ENCODE assay signal across 13 mouse cellular contexts in the genomic region with DNA sequence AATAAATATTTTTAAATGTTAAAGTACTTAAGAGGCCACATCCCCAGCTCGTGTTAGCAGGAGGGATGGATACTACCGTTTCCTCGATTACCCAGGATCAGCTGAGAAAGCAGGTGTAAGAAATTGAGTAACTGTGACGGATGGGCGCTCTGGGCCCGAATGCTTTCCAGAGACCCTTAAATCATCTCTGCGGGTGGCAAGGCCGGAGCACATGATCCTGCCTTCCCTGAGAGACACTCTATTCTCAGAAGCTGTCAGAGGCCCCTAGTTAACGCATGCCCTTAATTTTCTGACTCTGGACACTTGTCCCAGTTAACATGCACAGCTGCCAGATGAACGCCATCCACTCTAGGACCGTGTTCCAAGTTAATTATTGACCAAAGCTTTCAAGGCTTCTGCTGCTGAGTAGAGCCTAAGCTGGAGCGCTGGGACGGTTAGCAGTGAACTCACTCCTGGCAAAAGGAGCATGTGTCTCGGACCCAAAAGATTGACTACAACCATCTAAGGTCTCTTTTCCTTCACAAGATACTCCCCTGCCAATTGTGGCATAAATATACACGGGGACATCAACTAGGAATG. TPM values are rescaled to one million over a fixed set of nuclear protein-coding genes. Genes with fewer than 3 reads are reported as not detected.
A peak's percentile ranks its signal among the peaks of the same experiment; 100 is the strongest.
DNase-seq lines count a peak whose midpoint lies in the region; ATAC-seq and TF ChIP-seq lines count a peak whose summit lies in the region.
"Had no signal": no experiment of that assay in that cellular context is flagged by ENCODE, and none has a peak within 500 bp of the region (broad histone marks: within the 10 kb centered on the region; RNA-seq: fewer than 3 reads in every experiment).

No protein-coding gene starts in this region.

- no peaks in the 10 kb centered on the region for H3K9me3 ChIP-seq in lung, embryonic 15.5 days
- H3K9me3 ChIP-seq in liver, embryonic 12.5 days (replicated peaks), result no peaks in the 10 kb centered on the region
- H3K9me3 ChIP-seq: forebrain, embryonic 10.5 days had no signal

- 0 out of 2 replicates have a peak overlapping the region, but pooled peaks have one; percentile 20 for H3K27ac ChIP-seq in lung, embryonic 15.5 days
- peak overlapping the region; percentile 45; the same call in 1 of the 2 replicates for H3K27ac ChIP-seq in liver, embryonic 12.5 days
- H3K27ac ChIP-seq: forebrain, embryonic 10.5 days had no signal

- peaks cover 49% of the 10 kb centered on the region for H3K4me1 ChIP-seq in lung, embryonic 15.5 days
- H3K4me1 ChIP-seq in lung, adult 2 months (ENCODE audit: control insufficient read depth, insufficient read depth, low read length), result no peaks in the 10 kb centered on the region
- H3K4me1 ChIP-seq in liver, embryonic 12.5 days, result peaks cover 61% of the 10 kb centered on the region

- TF ChIP-seq CTCF in lung, adult 2 months (IDR thresholded peaks at IDR 0.05; ENCODE audit: insufficient read depth, low read length), result no peak

- H3K27me3 ChIP-seq in lung, embryonic 15.5 days, result no peaks in the 10 kb centered on the region
- H3K27me3 ChIP-seq in liver, embryonic 12.5 days (replicated peaks), result no peaks in the 10 kb centered on the region

- H3K4me2 ChIP-seq in lung, embryonic 15.5 days, result no peak overlapping the region
- H3K4me2 ChIP-seq in liver, embryonic 12.5 days, result peak overlapping the region; percentile 22; the same call in 1 of the 2 replicates

- H3K9ac ChIP-seq in lung, embryonic 15.5 days, result no peak overlapping the region
- no peak overlapping the region for H3K9ac ChIP-seq in liver, embryonic 12.5 days

- no peak overlapping the region for H3K4me3 ChIP-seq in lung, embryonic 15.5 days
- no peak overlapping the region for H3K4me3 ChIP-seq in lung, adult 2 months (replicated peaks; ENCODE audit: extremely low read depth, low read depth, low read length)
- no peak overlapping the region for H3K4me3 ChIP-seq in liver, embryonic 12.5 days
- H3K4me3 ChIP-seq: forebrain, embryonic 10.5 days had no signal

- no peak for TF ChIP-seq POLR2A in lung, adult 2 months (IDR thresholded peaks at IDR 0.05; ENCODE audit: borderline replicate concordance, extremely low read depth, low read depth, low read length)

- DNase-seq in lung, adult 2 months, result no peak
- peak; percentile 70 for DNase-seq in kidney, adult 9 months
- peak; percentile 64 for DNase-seq in skeletal muscle tissue, adult 2 months (ENCODE audit: low read depth, low spot score)
- DNase-seq in ovary, adult 18-20 months (ENCODE audit: low spot score), result no peak
- no peak for DNase-seq in heart, postnatal 4 days
- DNase-seq in layer of hippocampus, postnatal 25 days (ENCODE audit: extremely low spot score in 1 of 2, low spot score in 1 of 2), result no peak
- DNase-seq: cerebellum, postnatal 14 days; gastrocnemius, postnatal 36 days; heart, postnatal 14 days had no signal

- ATAC-seq in lung, embryonic 15.5 days (ENCODE audit: borderline replicate concordance, extremely low read depth, low FRiP score, low TSS enrichment), result peak; percentile 12; the same call in 1 of the 2 replicates
- no peak for ATAC-seq in liver, embryonic 12.5 days
- ATAC-seq: CD4-positive, CD25-positive, alpha-beta regulatory T cell, adult 4 months had no signal

- 47% methylated on average over 15 of the region's 15 CpGs for WGBS in lung, embryonic 15.5 days
- 72% methylated on average over 15 of the region's 15 CpGs for WGBS in lung, adult 2 months
- WGBS in liver, embryonic 12.5 days (ENCODE audit: insufficient replicate concordance), result 75% methylated on average over 15 of the region's 15 CpGs

- no peaks in the 10 kb centered on the region for H3K36me3 ChIP-seq in lung, embryonic 15.5 days
- H3K36me3 ChIP-seq in liver, embryonic 12.5 days, result no peaks in the 10 kb centered on the region

RNA-seq across cellular contexts. Expression of a gene that starts 28.3 kb away (rescaled TPM):
- 79.2 and 85.4 TPM in 2 replicates for polyA plus RNA-seq in lung, embryonic 15.5 days (2015; fragmentation: Nextera tagmentation; extraction: Ambion mirVana)
- polyA plus RNA-seq in lung, adult 2 months (2012; rRNA removed), result 12.6 and 17.4 TPM in 2 replicates
- 102 and 103 TPM in 2 replicates for polyA plus RNA-seq in liver, embryonic 12.5 days (2016; fragmentation: Nextera tagmentation; extraction: Ambion mirVana)
- 10 to 100 TPM; 55.0 to 55.7 TPM for total RNA-seq in heart, postnatal 4 days (2021)
- total RNA-seq in layer of hippocampus, postnatal 25 days (2021), result 10 to 100 TPM; 45.5 to 47.3 TPM

RNA-seq across cellular contexts. Expression of a gene that starts 51.4 kb away (rescaled TPM):
- polyA plus RNA-seq in lung, embryonic 15.5 days (2015; fragmentation: Nextera tagmentation; extraction: Ambion mirVana), result 101 TPM in 2 replicates
- polyA plus RNA-seq in lung, adult 2 months (2012; rRNA removed), result 42.7 and 56.7 TPM in 2 replicates
- polyA plus RNA-seq in liver, embryonic 12.5 days (2016; fragmentation: Nextera tagmentation; extraction: Ambion mirVana), result 70.7 and 74.2 TPM in 2 replicates
- total RNA-seq in heart, postnatal 4 days (2021), result 10 to 100 TPM; 75.6 to 79.3 TPM
- 10 to 100 TPM; 50.9 to 56.8 TPM for total RNA-seq in layer of hippocampus, postnatal 25 days (2021)

Comparison
In these comparisons a context has a peak if more than half of its experiments do, and no peak if none do; other contexts are left out.
1. DNase-seq: peak in kidney, adult 9 months (single experiment) and skeletal muscle tissue, adult 2 months (single experiment); none in lung, adult 2 months (single experiment), ovary, adult 18-20 months (single experiment), heart, postnatal 4 days (single experiment) and layer of hippocampus, postnatal 25 days (0 of 2).